Mouse (Mus musculus) spleen, adult 2 months (tissue): ENCODE results near the gene Arhgef15.

Experiments used
- CTCF ChIP-seq: fragments of 200-500 bp; IDR thresholded peaks from 2 replicates; pipeline ENCODE4 v1.5.1; 2011; ENCODE audit warnings: mild to moderate bottlenecking, inconsistent platforms; ENCODE audit not compliant: insufficient read depth, insufficient read length, insufficient replicate concordance; ENCODE audit errors: extremely low read depth
- POLR2A ChIP-seq: fragments of 200-500 bp; IDR thresholded peaks from 2 replicates; pipeline ENCODE4 v1.6.1; 2011; ENCODE audit warnings: low read depth, low read length, inconsistent platforms

DNA sequence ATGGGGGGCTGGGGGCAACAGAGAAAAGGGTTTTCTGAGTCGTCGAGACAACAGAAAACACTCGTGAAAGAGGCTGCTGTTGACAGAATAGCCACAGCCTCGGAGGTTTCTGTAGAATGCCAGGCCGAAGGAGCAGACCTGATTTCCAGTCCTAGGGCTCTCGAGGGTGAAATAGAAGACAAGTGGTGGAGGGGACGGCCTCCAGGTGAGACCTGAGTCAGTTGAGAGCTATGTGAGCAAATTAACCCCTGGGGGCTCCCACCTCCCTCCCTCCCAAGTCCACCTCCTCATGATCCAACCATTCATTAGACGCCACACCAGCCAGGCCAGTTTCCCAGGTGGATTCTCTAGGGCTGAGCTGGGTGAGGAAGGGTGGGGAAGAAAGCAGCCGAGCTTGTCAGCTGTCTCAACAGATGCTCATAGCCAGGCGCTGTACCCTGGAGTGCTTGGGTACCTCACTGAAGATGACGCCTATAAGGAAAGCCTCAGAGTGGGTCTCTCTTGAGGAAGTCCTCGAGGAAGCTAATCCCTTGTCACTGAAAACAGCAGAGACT is 63.3 kb downstream of the Arhgef15 start:
- TF ChIP-seq POLR2A: no peak
- TF ChIP-seq CTCF: no peak
